Mouse (Mus musculus) heart, postnatal 0 days (tissue): ENCODE measurements at regions not wholly inside any gene's neighbourhood (a gene's known extent, or its start where the extent isn't known, plus 50 kb on each side); places are given as distances from the start of the nearest gene placed in this dataset.

ENCODE experiments used
- ATAC-seq: fragments of 200-750 bp; cut with Nextera tagmentation; 2 replicates; pipeline ENCODE4 v1.8.0; 2017; ENCODE audit warnings: low read depth, moderate number of reproducible peaks, moderate library complexity; ENCODE audit not compliant: insufficient read depth
- DNase-seq: peaks from one replicate; pipeline ENCODE4 v3.0.0-alpha.2; 2016; ENCODE audit warnings: low spot score
- H3K27ac ChIP-seq: fragments of 300-500 bp; sonication (generic); 2 replicates; pipeline ENCODE4 v1.5.1; 2014; ENCODE audit warnings: low read depth, mild to moderate bottlenecking
- H3K27me3 ChIP-seq: fragments of 300-500 bp; sonication (generic); 2 replicates; pipeline ENCODE4 v1.6.1; 2014; ENCODE audit warnings: low read length, mixed read lengths; ENCODE audit not compliant: control insufficient read depth, insufficient read depth
- H3K36me3 ChIP-seq: fragments of 300-500 bp; sonication (generic); replicated peaks from 2 replicates; pipeline ENCODE4 v1.6.1; 2014; ENCODE audit warnings: low read length, mixed read lengths; ENCODE audit not compliant: control insufficient read depth, insufficient read depth
- H3K4me1 ChIP-seq: fragments of 300-500 bp; sonication (generic); 2 replicates; pipeline ENCODE4 v1.6.1; 2014; ENCODE audit warnings: antibody characterized with exemption; ENCODE audit not compliant: control insufficient read depth, insufficient read depth
- H3K4me2 ChIP-seq: fragments of 300-500 bp; sonication (generic); 2 replicates; pipeline ENCODE4 v1.6.1; 2014; ENCODE audit warnings: low read depth, mild to moderate bottlenecking, low read length, moderate library complexity
- H3K4me3 ChIP-seq: fragments of 300-500 bp; sonication (generic); 2 replicates; pipeline ENCODE4 v1.5.1; 2014; ENCODE audit warnings: low read depth, low read length
- H3K9ac ChIP-seq: fragments of 300-500 bp; sonication (generic); replicated peaks from 2 replicates; pipeline ENCODE4 v1.6.1; 2014; ENCODE audit warnings: low read depth, low read length, mixed read lengths
- H3K9me3 ChIP-seq: fragments of 300-500 bp; sonication (generic); replicated peaks from 2 replicates; pipeline ENCODE4 v1.6.1; 2016; ENCODE audit warnings: low read length; ENCODE audit not compliant: control insufficient read depth
- CTCF ChIP-seq: IDR thresholded peaks from 2 replicates; pipeline ENCODE4 v1.5.1; 2016; ENCODE audit warnings: antibody characterized with exemption, control low read depth, low read depth
- EP300 ChIP-seq: IDR thresholded peaks from 2 replicates; pipeline ENCODE4 v1.6.1; 2016; ENCODE audit warnings: antibody characterized with exemption, low read depth
- WGBS: fragments of 180-500 bp; shearing (Covaris S2); extraction: QIAGEN DNeasy Blood & Tissue Kit; methylation state at CpG from one replicate; pipeline ENCODE4 v1.1.7; 2014; 5-methylcytosine and 5-hydroxymethylcytosine counted together

- DNase-seq: no peak
- no peak overlapping the region for H3K4me3 ChIP-seq
- WGBS: 31% methylated on average over 1 of the region's 1 CpGs
- no peak overlapping the region for H3K4me2 ChIP-seq
- peaks cover 7% of the 10 kb centered on the region for H3K27me3 ChIP-seq
- H3K9me3 ChIP-seq: no peaks in the 10 kb centered on the region
- no peak overlapping the region for H3K9ac ChIP-seq
- H3K36me3 ChIP-seq: no peaks in the 10 kb centered on the region
- no peak for ATAC-seq
- TF ChIP-seq EP300: no peak
- TF ChIP-seq CTCF: no peak
- H3K4me1 ChIP-seq: 0 out of 2 replicates have a peak, but pooled peaks cover 3% of the 10 kb centered on the region
- H3K27ac ChIP-seq: no peak overlapping the region
These were observed 77.8 kb upstream of the Nkd1 start for GRCm38 (mm10) chr8:88443397-88443796.

- Histone ChIP-seq H3K27me3 (peaks cover 32% of the 10 kb centered on the region), H3K9me3 (no peaks in the 10 kb centered on the region), H3K4me1 (0 out of 2 replicates have a peak, but pooled peaks cover 3% of the 10 kb centered on the region), H3K4me2 (no peak overlapping the region), H3K27ac (no peak overlapping the region), H3K4me3 (no peak overlapping the region), H3K36me3 (no peaks in the 10 kb centered on the region), H3K9ac (no peak overlapping the region)
- ATAC-seq (no peak), DNase-seq (no peak)
- WGBS: 32% methylated on average over 6 of the region's 6 CpGs
- no peak for TF ChIP-seq EP300
- TF ChIP-seq CTCF: no peak
These were observed 73.7 kb upstream of the Nkd1 start for GRCm38 (mm10) chr8:88447406-88447805.

- Histone ChIP-seq H3K9me3 (no peaks in the 10 kb centered on the region), H3K4me1 (0 out of 2 replicates have a peak, but pooled peaks cover 3% of the 10 kb centered on the region), H3K9ac (no peak overlapping the region), H3K27ac (no peak overlapping the region), H3K4me3 (no peak overlapping the region), H3K4me2 (no peak overlapping the region), H3K27me3 (peaks cover 38% of the 10 kb centered on the region), H3K36me3 (no peaks in the 10 kb centered on the region)
- TF ChIP-seq CTCF (no peak), EP300 (no peak)
- 74% methylated on average over 9 of the region's 9 CpGs for WGBS
- DNase-seq (no peak), ATAC-seq (no peak)
These were observed 73.2 kb upstream of the Nkd1 start for GRCm38 (mm10) chr8:88447844-88448535.

GRCm38 (mm10) chr8:88449001-88449400 is 72.2 kb upstream of the Nkd1 start:
- Histone ChIP-seq H3K4me3 (no peak overlapping the region), H3K9ac (no peak overlapping the region), H3K36me3 (no peaks in the 10 kb centered on the region), H3K27ac (no peak overlapping the region), H3K9me3 (no peaks in the 10 kb centered on the region), H3K4me1 (0 out of 2 replicates have a peak, but pooled peaks cover 3% of the 10 kb centered on the region), H3K27me3 (peaks cover 48% of the 10 kb centered on the region), H3K4me2 (no peak overlapping the region)
- no peak for DNase-seq
- no peak for TF ChIP-seq EP300
- no peak for TF ChIP-seq CTCF
- 85% methylated on average over 9 of the region's 9 CpGs for WGBS
- ATAC-seq: no peak

GRCm38 (mm10) chr8:88449534-88449933 is 71.6 kb upstream of the Nkd1 start:
- DNase-seq: no peak
- H3K27me3 ChIP-seq: peaks cover 53% of the 10 kb centered on the region
- H3K4me2 ChIP-seq: no peak overlapping the region
- TF ChIP-seq CTCF (no peak), EP300 (no peak)
- ATAC-seq: no peak
- H3K4me3 ChIP-seq: no peak overlapping the region
- no peak overlapping the region for H3K27ac ChIP-seq
- no peaks in the 10 kb centered on the region for H3K36me3 ChIP-seq
- no peaks in the 10 kb centered on the region for H3K9me3 ChIP-seq
- H3K4me1 ChIP-seq: 0 out of 2 replicates have a peak, but pooled peaks cover 3% of the 10 kb centered on the region
- no peak overlapping the region for H3K9ac ChIP-seq
- WGBS: 84% methylated on average over 5 of the region's 5 CpGs
